10 mouse cellular contexts compared by ENCODE assay signal in genomic region chr11:32907520-32908233, GRCm38 (mm10).
DNase-seq lines count a peak whose midpoint lies in the region; ATAC-seq lines count a peak whose summit lies in the region.
"Had no signal": no experiment of that assay in that cellular context is flagged by ENCODE, and none has a peak within 500 bp of the region (broad histone marks: within the 10 kb centered on the region; RNA-seq: fewer than 3 reads in every experiment).

No protein-coding gene starts in this region.

- peak; percentile 17; the same call in 1 of the 2 replicates for ATAC-seq in heart, embryonic 14.5 days (ENCODE audit: insufficient number of reproducible peaks, insufficient read depth, low FRiP score, low read depth)
- ATAC-seq: liver, postnatal 0 days had no signal

- no peak overlapping the region for H3K27ac ChIP-seq in heart, embryonic 14.5 days (replicated peaks in 1 of 2; ENCODE audit: control insufficient read depth in 1 of 2, insufficient read depth in 1 of 2, low read depth in 2 of 2, low read length in 2 of 2)
- H3K27ac ChIP-seq in heart, embryonic 10.5 days = no peak overlapping the region

- WGBS in heart, embryonic 14.5 days = 52% methylated on average over 10 of the region's 10 CpGs
- WGBS in heart, embryonic 10.5 days = 55% methylated on average over 10 of the region's 10 CpGs

- no peaks in the 10 kb centered on the region for H3K36me3 ChIP-seq in heart, embryonic 14.5 days (ENCODE audit: control insufficient read depth, insufficient read depth, low read length)
- no peaks in the 10 kb centered on the region for H3K36me3 ChIP-seq in heart, embryonic 10.5 days

- H3K4me1 ChIP-seq in heart, embryonic 14.5 days (ENCODE audit: control insufficient read depth in 2 of 2, insufficient read depth in 2 of 2, low read length in 2 of 2) = peaks cover 11 to 12% of the 10 kb centered on the region in 2 experiments
- H3K4me1 ChIP-seq in heart, embryonic 10.5 days = peaks cover 7% of the 10 kb centered on the region

- no peak overlapping the region for H3K4me3 ChIP-seq in heart, embryonic 14.5 days (ENCODE audit: control insufficient read depth in 1 of 2, insufficient read depth in 1 of 2, low read depth in 1 of 2, low read length in 2 of 2)
- no peak overlapping the region for H3K4me3 ChIP-seq in heart, embryonic 10.5 days

- H3K4me2 ChIP-seq in heart, embryonic 14.5 days (ENCODE audit: low read length) = no peak overlapping the region

- DNase-seq in heart, postnatal 25 days (ENCODE audit: low spot score) = no peak
- peak; percentile 7 for DNase-seq in ES-CJ7 (ENCODE audit: low read depth, low spot score)
- DNase-seq in cerebellum, adult 11-12 months = peak; percentile 35
- DNase-seq in kidney, adult 9 months = peak; percentile 22
- DNase-seq in B cell, adult 2 months = no peak
- DNase-seq in spleen, adult 18-20 months = no peak
- no peak for DNase-seq in heart, embryonic 10.5 days (ENCODE audit: low spot score)
- DNase-seq: liver, postnatal 0 days; thymus, postnatal 4 days had no signal

- no peak overlapping the region for H3K9ac ChIP-seq in heart, embryonic 14.5 days (ENCODE audit: low read length)
- H3K9ac ChIP-seq: liver, postnatal 0 days had no signal

- H3K27me3 ChIP-seq in heart, embryonic 14.5 days (ENCODE audit: control insufficient read depth, insufficient read depth, low read length) = no peaks in the 10 kb centered on the region
- peaks cover 23% of the 10 kb centered on the region; the same call in 1 of the 2 replicates for H3K27me3 ChIP-seq in heart, embryonic 10.5 days (ENCODE audit: insufficient read depth, poor library complexity, severe bottlenecking)

- no peaks in the 10 kb centered on the region for H3K9me3 ChIP-seq in heart, embryonic 14.5 days (ENCODE audit: control insufficient read depth, low read length)
- H3K9me3 ChIP-seq in heart, embryonic 10.5 days = no peaks in the 10 kb centered on the region

- intact Hi-C loops in heart, postnatal 25 days (cut with DNase I) = no loop called here

Comparison
In these comparisons a context has a peak if more than half of its experiments do, and no peak if none do; other contexts are left out.
1. DNase-seq: peak in ES-CJ7 (single experiment), cerebellum, adult 11-12 months (single experiment) and kidney, adult 9 months (single experiment); none in heart, postnatal 25 days (single experiment), B cell, adult 2 months (0 of 2), spleen, adult 18-20 months (0 of 2) and heart, embryonic 10.5 days (single experiment).